Mouse (Mus musculus) megakaryocyte-erythroid progenitor cell, adult 5-6 weeks (primary cell): ENCODE data around the gene Lbr. TPM values are rescaled to one million over a fixed set of nuclear protein-coding genes. Genes with fewer than 3 reads are reported as not detected.

Experiments
- ATAC-seq: replicated peaks from 2 replicates; pipeline ENCODE4 v1.8.0; 2016; ENCODE audit warnings: mild to moderate bottlenecking, inconsistent platforms; ENCODE audit not compliant: severe bottlenecking, poor library complexity, low FRiP score, low TSS enrichment
- total RNA-seq, 2 experiments: library from RNA; stranded (forward) in 1 of 2; stranded (reverse) in 1 of 2; fragments of 200-1000, 215-1000 nt in 1 of 2; fragments of >200 nt in 1 of 2; fragmentation: Nextera tagmentation in 1 of 2; gene quantifications; 2 replicates each; pipeline ENCODE4 v1.2.3; 2014 to 2017

Gene Lbr
- 130 and 132 TPM in 2 replicates for total RNA-seq (2014; fragmentation: Nextera tagmentation)
- 140 and 171 TPM in 2 replicates for total RNA-seq (2017)

- no peak for ATAC-seq
Measured at GRCm38 (mm10) chr1:181842781-181843180, at the start of gene Lbr. TSS of gene Lbr (minus strand) at chr1:181843046.

DNA sequence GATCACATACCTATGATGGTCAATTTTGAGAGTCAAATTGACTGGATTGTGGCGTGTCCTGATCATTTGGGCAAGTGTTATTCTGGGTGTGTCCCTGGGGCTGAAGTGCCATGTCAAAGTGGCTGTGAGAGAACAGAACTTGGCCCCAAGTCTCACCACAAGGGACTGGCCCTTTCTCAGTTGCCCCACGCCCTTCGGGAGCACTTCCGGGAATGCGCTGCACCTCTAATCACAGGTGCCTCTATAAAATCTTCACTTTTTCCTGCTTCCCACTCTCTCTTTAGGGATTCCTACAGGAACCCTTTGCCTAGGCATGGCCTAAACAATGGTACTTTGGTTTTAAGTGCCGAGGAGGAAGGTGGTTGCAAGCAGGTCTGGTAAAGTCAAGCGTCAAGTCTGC lies 46.8 kb upstream of the Lbr start:
- ATAC-seq = no peak

DNA sequence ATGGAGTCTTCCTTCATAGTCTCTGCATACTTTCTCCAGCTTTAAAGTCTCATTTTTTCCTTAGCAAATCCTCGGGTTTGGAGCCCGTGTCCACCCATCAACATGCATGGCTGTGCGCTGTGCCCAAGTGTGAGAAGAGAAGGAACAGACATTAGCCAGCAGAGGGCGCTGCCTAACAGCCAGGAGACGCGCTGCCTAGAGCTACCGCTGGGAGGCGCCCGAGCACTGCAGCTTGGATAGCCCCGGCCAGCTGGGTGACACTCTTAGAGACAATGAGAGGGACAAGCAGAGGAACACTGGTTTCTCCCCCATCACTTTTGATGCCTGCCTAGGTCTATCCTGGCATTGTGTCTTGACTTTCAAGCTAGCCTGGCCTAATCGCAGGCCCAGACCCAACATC lies 46.0 kb upstream of the Lbr start:
- peak; percentile 97 for ATAC-seq

DNA sequence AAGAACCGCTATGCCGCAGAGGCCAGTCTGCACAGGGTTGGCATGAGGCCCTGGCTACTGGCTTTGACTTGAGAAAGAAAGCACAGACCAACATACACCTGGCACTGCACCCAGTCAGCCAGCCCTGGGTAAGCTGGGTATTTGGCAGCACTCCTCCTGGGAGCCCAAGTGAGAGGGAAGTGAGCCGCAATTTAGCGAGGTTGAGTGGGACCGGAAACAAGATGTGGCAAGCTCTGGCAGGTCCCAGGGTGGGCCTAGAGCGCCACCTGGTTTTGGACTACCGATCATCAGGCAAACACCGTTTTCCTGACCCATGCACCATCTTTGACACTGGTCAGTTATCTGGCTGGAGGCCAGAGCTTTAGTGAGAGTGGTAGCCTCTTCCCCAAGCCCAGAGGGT lies 38.7 kb upstream of the Lbr start:
- peak; percentile 83 for ATAC-seq

DNA sequence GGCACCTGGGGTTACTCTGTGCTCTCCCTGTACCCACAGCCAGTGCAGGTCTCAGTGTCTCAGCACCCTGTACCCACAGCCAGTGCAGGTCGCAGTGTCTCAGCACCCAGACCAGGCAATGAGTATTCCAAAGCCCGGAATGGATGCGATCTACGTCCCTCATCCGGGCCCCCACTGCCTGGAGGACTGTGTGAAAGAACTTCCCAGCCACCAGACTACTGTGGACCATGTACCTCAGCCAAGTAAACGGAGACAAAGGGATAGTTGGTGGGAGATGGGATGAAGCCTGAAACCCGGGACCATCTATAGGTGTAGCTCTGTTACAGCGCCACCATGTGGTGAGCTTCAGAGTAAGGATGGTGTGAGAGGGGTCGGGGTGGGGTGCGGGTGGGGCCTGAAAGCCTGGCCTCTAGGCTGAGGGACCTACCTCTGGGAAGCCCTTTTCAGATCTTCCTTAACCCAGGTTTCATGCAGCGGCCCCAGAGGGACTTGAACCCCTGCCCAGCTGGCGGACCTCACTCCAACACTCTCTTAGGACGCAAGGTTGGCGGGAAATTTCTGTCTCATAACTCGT lies 38.0 kb upstream of the Lbr start:
- ATAC-seq = 0 out of 2 replicates have a peak, but pooled peaks have one; percentile 16

DNA sequence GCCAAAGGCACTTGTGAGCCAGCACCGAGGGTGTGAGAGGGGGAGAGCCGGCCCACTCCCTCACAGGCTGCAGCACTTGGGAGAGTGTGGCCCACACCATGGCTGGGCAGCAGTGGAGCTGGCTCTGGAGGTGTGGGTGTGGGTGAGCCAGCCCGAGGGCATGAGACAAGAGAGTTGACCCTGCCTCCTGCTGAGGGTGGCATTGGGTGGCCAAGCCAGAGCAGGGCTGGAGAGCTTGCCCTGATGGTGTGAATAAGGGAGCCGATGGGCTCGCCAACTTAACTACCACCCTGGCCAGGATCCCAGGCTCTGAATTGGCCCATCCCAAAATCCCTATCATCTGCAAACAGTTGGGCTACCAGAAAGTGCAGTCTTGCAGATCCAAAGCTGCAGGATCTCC lies 35.6 kb upstream of the Lbr start:
- no peak for ATAC-seq

DNA sequence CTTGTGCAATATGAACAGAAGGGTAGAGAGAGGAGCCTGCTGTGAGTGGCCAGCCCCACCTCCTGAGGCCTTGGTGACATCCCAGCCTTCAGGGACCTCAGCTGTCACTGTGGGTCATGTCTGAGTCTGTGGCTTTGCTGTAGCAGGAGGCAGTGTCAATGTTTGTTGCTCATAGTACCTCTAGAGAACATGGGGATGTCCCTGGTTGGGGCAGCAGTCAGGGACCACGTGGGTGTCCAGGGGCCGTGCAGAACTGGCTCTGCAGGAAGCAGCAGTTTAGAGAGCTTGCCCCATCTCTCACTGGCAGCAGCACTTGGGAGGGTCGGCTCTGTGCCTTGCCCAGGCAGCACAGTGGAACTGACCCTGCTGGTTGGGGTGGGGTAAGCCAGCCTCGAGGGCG lies 34.2 kb upstream of the Lbr start:
- no peak for ATAC-seq

DNA sequence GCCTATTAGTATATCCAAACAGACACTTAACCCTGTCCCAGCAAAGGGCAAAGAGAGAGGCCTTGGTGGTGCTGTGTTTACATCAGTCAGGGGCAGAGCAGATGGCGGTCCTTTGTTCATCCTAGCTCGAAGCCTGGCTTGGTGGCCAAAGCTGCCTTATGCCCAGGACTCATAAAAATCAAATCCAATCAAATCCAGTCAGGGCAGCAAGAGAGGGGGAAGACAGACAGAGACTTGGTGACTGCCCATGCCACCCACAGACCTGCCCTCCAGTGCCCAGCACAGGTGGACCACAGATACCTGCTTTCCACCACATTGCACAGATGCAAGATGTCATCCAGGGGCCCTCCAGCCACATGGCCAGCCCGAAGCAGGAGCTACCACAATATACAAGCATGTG lies 33.8 kb upstream of the Lbr start:
- ATAC-seq = no peak

GRCm38 (mm10) chr1:181873086-181873920 lies 30.5 kb upstream of the Lbr start:
- peak; percentile 92 for ATAC-seq

DNA sequence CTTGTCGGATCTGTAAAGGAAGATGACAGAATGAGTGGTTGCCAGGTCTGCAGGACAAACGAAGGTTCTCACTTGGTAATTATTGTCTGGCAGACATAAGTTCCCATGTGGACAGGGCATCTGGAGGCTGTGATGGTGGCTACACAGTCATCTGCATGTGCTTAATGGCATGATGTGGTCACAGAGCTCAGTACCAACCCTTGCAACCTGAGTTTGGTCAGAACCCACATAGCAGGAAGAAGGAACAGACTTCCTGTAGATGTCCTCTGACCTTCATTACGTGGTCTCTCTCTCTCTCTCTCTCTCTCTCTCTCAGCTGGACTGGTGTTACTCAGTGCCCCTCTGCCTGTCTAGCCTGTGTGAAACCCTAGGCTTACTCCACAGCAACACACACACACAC lies 29.8 kb upstream of the Lbr start:
- ATAC-seq = peak; percentile 13; the same call in 1 of the 2 replicates

DNA sequence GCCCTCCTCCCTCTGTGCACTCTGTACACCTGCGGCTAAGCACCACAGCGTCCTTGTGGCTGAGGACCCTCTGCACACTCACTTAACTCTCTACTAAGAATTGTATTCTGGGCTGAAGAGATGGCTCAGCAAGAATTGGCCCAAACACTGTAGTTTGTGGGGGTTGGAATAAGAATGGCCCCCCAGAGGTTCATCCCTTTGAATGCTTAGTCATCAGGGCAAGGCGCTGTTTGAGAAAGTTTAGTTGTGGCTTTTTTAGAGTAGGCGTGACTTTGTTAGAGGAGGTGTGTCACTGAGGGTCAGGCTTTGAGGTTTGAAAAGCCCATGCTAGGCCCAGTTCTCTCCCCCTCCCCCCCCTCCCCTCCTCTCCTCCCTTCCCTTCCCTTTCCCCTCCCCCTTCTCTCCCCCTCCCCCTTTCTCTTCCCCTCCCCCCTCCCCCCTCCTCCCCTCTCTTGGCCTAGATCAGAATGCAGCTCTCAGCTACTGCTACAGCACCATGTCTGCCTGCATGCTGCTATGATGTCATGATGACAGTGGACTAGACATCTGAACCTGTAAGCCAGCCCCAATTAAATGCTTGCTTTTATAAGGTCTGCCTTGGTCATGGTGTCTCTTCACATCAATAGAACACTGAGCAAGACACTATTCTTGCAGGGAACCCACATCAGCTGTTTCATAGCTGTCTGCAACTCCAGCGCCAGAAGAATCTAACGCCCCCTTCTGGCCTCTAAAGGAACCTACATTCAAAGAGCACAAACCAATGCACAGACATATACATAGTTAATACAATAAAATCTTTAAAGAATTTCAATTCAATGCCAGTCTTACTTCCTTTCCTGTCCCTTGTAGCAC lies 23.8 kb upstream of the Lbr start:
- ATAC-seq = no peak; the same call in 1 of the 2 replicates

- ATAC-seq = no peak
Measured at GRCm38 (mm10) chr1:181865863-181866216, 23.0 kb upstream of the Lbr start.

DNA sequence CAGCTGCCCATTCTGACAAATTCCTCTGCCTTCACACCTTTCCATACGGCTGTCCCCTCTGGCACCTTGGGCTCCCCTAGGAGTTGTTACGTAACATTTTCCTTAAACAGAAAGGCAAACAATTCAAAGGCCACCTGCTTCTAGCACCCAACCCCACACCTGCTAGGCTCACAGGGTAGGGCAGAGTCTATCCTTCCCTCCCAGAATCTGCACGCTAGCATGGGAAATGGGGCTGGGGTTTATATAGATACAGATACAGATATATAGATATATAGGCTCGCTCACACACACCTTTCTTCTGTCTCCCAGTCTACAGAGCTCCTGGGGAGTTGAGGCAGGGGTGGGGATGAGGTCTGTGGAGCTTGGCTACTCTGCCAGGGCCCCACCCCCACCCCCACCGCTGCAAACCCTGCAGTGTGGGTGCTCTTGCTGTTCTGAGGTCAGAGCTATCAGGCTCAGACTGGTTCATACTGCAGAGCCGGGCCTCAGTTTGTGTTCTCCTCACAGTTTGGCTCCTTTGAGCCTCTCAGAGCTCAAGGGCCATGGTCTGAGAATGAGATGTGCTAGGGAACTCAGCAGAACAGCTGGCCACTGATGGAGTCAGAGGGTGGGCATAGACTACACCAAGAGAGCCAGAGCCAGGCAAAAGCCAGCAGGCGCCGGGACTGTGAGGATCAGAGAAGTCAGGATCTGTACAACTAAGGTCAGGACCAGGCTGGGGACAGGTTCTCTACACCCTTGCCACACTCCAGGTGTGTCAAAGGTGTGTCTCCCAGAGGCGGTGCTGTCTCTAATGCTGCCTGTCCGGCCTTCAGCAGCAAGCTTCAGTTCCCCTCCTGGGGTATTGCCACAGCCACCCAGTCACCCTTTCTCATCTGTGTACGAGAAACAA lies 22.4 kb upstream of the Lbr start:
- ATAC-seq = no peak

DNA sequence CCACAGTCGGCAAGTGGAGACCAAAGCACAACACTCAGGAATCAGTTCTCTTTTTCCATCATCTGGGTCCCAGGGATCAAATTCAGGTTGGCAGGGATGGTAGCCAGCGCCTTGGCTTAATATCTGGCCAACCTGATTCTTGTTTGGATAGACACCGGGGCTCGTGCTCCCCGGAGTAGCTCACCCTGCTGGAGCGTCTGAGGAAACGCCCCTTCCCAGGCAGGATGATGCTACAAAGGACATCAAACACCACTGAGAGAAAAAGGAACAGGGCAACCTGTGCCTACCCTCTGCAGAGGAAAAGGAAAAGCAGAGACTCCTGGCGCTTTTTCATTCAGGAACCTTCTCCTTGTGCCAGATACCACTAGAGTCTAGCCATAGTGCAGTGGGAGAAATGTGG lies 20.6 kb upstream of the Lbr start:
- no peak for ATAC-seq

DNA sequence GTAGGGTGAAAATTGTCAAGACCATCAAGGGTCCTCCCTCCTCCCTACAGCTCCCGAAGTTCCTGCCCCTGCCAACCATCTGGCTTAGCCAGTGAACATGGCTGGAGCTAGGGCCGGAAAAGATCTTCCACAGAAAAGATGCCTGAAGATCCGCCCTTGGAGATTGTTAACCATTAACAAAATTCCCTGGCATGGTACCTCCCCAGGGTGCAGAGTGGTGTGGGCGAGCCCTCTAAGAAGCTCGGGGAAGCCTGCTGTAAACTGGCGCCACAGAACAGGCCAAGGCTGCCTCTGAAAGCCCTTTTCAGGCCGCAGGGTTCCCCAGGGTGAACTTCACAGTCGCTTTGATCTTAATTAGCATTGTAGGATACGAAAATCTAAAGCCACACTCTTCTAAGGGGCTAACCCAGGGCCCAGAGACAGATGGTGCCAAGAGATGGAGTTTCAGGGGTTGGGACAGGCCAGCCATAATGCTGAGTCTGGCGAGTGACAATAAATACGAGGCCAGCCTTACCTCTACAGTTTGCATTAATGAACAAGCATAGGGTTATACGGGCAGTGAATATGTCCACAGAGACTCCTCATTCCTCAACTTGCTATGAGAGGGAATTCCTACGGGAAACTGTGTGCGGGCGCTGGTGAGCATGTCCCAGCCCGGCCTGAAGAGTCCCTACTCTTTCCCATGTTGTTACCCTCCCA lies 20.0 kb upstream of the Lbr start:
- no peak for ATAC-seq

GRCm38 (mm10) chr1:181861181-181861902 lies 18.5 kb upstream of the Lbr start:
- ATAC-seq = peak; percentile 89

DNA sequence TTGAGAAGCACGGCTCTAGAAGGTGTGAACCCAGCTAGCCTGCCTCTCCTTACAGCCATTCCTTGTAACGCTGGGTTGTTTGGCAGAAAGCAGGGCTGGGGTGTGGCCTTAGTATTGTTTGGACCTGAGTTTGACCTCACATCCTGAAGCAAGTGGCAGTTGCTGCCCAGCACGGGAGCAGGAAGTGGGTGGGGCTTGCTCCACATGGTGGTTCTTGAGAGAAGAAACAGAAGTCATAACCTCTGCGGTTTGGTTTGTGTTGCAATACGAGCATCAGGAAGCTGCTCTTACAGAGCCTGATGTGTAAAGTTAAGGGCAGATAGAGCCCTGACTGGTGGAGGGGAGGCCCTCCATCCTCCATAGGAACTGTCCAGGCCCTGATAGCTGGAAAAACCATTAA lies 17.8 kb upstream of the Lbr start:
- ATAC-seq = peak; percentile 72

DNA sequence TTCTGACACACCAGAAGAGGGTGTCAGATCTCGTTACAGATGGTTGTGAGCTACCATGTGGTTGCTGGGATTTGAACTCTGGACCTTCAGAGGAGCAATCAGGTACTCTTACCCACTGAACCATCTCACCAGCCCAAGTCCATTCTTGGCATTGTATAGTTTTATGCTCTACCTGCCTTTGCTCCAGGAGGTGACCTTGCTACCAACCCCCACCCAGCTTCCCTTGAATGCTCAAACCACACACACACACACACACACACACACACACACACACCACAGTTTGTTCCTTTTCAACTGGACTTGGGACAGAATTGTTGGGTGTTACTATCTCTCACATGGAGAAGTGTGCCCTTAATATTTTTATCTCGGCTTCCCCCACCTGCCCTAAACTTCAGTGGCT lies 13.5 kb upstream of the Lbr start:
- no peak for ATAC-seq
